Mouse (Mus musculus) brain, embryonic 18.5 days (tissue): ENCODE results near the gene Mcemp1.
A peak's percentile ranks its signal among the peaks of the same experiment; 100 is the strongest.

Experiments used
- DNase-seq: peaks from one replicate; pipeline ENCODE4 v3.0.0-alpha.2; 2012; ENCODE audit warnings: low read depth, low spot score

Gene Mcemp1

DNA sequence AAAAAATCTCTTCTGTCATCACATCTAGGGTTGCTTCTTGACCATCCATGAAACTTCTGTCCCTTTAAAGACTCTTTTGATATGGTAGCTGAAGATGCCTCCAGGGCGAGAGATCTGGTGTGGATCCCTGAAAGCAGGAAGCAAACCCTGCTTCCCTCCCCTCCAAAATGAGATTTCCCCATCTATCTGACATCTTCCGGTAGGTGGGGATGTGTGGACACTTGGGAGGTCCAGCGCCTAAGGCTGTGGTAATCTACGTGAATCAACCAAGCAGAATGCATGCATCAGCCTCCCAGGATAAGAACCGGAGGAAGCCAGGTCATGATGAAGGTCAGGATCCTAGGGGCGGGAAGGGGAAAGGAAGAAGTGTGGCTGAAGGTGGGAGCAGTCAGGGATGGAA lies at the start of gene Mcemp1:
Gene Mcemp1, plus strand, starts transcription at position 248 of the 400 bp plus-strand sequence.
- no peak for DNase-seq

DNA sequence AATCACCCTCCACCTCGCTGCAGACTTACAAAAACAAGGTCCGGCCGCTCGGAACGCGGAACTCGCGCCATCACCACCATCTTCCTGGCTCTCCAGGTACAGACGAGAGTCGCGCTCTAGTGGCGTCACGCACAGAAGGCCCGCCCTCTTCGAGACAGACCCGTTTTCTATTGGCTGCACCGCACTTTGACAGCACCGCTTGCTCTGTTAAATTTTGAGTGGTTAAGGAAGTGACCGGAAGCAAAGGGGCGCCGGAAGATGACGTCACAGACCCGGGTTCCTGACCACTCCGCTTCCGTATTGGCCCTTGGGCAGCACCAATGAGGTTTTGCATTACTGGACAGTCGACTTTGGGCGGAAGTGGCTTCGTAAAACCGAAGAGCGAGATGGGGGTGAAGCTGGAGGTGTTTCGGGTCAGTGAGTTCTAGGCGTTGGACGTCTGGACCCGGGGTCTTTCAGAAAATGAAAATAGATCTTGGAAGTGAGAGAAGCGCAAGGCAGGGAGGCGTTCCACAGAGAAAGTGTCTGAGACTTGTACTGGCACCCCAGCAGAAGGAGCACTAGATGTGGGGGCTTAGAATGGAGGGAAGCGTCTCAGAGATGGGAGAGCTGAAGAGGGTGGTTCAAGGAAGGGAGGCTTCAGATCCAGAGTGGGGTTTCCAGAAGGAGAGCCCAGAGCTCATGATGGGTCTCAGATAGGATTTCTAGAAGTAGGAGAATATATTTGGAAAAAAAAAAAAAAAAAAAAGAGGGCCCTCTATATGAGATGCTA lies 44.2 kb upstream of the Mcemp1 start, which contains the start of the genes Xab2 and Pet100:
Gene Xab2, minus strand, starts transcription at position 118 of the 772 bp plus-strand sequence.
Gene Pet100, plus strand, starts transcription at position 350 of the 772 bp plus-strand sequence.
- DNase-seq, result peak; percentile 99

DNA sequence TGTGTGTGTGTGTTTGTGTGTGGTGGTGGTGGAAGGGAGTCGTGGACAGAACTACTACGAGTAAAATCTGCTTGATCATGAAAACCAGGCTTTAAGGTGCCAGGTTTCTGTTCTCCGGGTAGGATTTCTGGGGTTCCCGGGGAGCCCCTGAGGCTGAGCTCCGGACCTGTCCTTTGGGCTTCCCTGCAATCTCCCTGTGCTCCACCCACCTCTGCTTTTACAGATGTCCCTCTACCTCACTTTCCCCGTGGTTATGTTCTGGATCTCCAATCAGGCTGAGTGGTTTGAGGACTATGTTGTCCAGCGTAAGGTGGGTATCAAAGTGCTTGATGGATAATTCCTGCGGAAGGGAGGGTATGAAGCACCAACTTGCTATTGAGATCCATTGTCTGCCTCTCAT lies 43.4 kb upstream of the Mcemp1 start:
- DNase-seq, result no peak

DNA sequence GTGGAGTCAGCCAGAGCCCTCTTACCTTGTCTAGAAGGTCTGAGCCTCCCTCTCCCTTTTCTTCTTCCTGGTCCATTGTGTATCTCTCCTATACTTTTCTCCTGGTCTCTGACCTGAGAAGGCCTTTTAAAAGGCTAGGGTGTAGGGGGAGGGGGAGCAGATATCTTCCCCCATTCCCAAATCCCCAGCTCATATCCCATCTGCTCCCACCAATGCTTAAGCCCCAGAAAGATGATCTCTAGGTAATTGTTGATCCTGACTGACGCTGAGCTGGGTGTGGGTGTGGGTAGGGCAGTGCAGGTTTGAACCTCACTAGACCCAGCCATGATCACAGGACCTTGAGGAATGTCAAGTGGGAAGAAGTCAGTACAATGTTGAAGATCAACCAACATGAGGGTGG lies 40.1 kb upstream of the Mcemp1 start, which contains the start of gene Pcp2:
Gene Pcp2, minus strand, starts transcription at position 101 of the 400 bp plus-strand sequence.
- DNase-seq, result no peak

DNA sequence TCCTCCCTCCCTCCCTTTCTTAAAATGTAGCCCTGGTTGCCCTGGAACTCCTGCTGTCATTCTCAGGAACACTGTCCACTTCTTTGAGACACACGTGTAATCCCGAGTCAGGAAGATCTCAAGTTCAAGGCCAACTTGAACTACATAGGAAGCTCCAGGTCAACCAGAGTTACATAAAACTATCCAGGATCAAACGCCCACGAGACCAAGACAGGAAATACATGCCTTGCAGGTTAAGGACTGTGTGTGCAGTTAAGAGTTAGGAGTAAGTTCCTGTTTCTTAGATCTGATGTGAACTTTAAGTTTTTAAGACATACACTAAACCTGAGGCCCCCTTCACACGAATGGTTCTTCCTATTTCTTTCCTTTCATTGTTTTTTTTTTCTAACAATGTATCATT lies 38.6 kb upstream of the Mcemp1 start:
- DNase-seq, result no peak

DNA sequence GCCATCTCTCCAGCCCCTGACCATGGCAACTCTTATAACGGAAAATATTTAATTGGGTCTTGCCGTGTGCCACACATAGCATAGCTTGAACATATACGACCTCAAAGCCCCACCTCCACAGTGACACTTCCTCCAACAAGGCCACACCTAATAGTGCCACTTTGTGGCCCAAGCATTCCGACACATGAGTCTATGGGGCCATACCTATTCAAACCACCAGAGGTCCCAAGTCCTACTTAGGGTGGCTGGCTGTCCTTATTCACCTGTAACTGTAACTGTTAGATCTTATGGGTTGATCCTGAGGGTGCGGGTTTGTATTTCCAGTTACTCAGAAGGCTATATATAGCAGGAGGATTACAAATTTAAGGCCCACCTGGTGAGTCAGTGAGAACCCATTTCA lies 37.5 kb upstream of the Mcemp1 start:
- no peak for DNase-seq

DNA sequence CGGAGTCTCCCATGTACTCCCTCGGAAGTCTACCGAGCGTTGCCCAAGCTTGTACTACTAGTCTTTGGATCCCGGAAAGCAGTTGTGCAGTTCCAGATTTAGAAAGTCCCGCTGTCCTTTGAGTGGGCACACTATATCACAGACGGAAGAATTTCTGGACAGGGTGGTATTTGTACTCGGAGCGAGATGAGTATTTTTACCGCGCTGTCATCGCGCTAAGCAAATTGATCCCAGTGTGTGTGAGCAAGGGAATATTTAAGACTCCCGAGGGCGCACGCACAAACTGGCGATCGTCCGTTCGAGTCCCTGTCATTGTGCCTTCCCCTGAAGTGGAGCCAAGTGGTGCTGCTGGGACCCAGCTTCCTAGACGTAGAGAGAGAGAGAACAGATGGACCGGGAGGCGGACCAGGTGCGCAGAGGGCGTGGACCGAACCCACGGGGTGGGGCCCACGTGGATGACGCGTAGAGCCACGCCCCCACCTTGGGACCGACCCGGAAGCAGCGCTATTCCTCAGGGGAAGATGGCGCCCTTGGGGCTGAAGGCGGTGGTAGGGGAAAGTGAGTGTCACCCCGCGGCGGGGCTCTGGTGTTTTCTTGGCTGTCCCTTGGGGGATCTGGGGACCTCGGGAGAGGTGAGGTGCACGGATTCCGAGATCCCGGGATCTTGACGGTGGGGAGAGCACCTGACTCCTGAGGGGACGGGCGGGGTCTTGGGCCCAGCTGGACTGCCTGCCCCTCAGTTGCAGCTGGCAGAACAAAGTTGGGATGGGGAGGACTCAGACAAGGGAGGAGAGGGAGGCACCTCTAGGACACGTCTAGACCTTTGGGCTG lies 34.7 kb upstream of the Mcemp1 start, which contains the start of gene Stxbp2:
Gene Stxbp2, plus strand, starts transcription at position 309 of the 831 bp plus-strand sequence.
- peak; percentile 22 for DNase-seq

DNA sequence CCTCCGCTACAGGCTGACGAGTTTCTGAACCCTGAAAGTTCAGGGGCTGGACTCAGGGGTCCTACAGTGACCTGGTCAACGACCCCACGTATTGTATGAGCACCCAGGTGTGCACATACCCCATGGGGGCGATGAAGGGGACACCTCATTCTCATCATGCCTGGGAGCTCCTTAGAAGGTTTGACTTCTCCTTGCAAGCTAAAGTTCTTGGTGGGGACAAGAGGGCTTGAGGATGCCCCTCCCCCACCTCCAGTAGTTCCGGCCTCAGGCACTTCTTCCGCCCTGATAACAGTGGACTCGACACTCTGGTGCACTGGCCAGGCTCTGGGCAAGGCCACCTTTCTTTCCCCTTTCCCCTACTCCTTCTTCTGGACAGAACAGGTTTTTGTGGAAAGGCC lies 34.1 kb upstream of the Mcemp1 start:
- no peak for DNase-seq

DNA sequence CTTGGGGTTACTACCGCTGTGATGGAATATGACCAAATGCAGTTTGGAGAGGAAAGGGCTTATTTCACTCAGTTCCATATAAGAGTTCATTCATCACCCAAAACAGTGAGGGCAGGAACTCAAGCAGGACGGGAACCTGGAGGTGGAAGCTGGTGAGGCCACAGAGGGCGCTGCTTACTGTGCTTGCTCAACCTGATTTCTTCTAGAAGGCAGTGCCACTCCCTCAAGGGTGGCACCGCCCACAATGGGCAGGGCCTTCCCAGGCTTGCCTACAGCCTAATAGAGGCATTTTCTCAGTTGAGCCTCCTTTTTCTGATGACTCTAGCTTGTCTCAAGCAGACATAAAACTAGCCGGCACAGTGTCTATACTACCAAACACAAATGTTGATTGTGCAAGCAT lies 19.8 kb upstream of the Mcemp1 start:
- no peak for DNase-seq

DNA sequence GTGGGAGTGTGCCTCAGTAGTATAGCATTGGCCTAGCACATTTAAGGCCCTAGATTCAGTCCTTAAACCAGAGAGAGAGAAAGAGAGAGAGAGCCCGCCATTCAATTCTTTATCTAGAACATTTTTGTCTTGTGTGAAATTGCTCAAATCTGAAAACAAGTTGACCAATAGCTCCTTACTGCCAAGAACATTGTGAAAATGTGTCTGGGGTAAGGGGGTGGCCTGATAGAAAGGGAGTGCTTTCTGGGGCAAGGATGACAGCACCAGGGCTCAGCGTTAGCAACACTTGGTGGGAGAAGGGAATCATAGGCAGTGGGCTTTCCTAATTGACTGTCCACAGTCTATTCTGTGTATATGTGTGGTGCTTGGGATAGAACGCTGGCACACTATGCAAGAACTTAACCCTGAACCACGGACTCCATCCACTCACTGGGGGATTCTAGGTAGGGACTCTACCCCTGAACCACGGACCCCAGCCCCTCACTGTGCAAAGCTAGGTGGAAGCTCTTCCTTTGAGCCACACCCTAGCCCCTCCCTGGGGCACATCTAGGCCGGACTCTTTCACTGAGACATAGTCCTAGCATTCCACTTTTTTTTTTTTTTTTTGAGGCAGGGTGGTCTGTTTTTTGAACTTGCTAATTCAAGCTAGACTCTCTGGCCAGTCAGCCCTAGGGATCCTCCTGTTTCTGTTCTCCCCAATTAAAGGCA lies 18.6 kb upstream of the Mcemp1 start:
- DNase-seq, result no peak

DNA sequence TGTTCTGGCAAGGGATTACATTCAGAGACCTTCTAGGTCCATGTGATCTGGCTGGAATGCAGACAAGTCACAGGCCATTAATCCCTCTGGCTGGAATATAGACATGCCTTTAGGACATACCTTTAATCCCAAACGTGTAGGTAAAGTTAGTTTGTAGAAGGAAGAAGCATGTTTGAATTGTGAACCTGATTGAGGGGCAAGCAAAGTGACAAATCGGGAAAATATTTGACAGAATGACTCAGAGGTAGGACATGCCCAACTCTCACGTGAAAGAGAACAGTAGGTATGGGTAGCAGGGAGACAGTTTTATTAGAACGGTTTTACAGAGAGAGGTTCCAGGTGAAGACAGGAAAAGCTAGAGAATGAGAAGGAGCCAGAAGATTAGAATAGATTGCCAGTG lies 18.0 kb upstream of the Mcemp1 start:
- no peak for DNase-seq

DNA sequence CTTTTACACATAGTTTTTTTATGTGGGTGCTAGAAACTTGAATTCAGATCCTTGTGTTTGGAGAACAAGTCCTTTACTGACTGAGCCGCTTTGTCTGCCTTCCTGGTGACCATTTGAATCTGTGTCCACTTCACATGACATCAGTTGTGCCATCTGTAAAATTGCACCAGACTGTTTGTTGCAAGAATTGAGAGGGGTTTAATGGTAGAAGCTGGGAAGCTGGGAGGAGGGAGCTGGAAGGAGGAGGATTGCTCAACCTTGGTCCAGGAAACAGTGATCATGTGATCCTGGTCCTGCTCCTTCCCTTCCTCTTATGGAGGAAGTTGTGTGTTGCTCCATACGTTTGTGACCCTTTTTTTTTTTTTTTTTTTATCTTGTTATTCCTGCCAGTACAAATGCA lies 17.3 kb upstream of the Mcemp1 start:
- no peak for DNase-seq

DNA sequence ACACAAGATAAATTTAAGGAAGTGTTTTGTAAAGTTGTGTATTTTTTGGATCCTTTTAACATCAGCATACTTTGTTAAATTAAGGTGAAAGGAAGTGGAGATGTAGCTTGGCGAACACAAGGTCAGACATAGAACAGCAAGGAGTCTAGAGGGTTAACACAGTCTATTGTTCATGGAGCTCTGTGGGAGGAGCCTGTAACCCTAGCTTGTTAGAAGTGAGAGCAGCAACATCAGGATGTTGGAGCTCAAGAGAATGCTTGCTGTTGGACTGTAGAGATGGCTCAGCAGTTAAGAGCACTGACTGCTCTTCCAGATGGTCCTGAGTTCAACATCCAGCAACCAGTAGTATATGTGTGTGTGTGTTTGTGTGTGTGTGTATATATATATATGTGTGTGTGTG lies 16.6 kb upstream of the Mcemp1 start:
- no peak for DNase-seq

DNA sequence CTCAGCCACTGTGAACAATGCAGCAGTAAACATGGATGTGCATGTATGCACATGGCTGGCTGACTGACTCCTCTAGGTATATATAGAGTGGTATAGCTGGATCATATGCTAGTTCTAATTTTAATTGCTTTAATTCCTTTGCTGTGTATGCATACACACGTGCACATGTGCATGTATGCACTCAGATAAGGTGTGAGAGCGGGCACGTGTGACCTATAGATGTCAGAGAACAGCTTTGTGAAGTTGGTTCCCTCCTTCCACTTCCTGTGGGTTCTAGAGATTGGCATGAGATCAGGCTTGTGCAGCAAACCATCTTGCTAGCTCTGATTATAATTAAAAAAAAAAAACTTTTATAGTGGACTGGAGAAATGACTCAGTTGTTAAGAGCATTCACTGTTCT lies 12.7 kb upstream of the Mcemp1 start:
- DNase-seq, result no peak

DNA sequence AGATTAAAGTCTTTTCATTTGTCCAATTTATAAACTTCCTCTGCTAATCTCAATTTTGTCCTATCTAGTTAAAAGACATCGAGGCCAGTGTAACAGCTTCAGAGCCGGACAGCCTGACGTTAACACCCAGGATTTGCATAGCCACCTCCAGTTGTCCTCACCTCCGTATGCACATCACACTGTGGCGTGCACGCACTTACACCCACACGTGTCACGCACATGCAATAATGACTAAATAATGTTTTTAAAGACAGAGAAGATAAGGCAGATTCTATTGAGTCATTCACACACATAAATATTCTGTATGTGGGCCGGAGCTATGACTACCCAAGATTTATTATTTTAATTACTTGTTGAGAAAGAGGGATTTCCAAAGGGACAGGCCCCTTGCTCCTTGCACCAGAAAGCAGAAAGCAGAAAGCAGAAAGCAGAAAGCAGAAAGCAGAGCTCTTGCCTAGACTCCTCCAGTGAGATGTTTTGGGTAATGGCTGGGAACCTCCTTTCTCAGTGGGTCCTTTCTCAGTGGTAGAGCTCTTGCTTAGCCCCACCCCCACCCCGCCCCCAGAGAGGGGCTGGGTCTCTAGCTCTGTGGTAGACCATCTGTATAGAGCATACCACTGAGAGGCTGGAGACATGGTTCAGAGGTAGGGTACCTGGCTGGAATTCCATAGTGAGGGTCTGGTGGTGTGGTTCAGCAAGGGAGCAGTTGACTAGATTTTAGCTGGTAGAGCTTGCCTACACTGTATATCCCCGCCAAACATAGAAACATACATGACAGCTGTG lies 10.6 kb upstream of the Mcemp1 start:
- DNase-seq, result no peak

DNA sequence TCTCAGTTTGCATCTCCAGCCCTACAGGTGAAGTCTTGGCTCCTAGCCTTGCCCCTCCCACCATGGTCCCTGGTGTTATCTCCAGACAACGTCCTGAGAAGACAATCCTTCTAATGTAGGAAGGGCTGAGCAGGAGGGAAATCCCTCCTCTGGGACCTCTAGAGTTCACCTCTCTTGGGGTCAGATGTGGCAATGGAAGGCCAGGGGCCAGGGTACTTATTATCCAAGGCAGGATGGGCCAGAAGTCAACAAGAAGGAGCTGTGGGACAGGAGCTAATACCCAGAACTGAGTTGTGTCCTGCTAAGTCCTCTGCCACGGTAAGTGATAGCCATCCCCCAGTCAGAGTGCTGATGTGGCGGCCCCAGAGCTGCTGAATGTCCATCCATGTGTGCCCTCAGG lies 10.0 kb upstream of the Mcemp1 start, which contains the start of gene Retn:
Gene Retn, plus strand, starts transcription at position 245 of the 400 bp plus-strand sequence.
- no peak for DNase-seq

DNA sequence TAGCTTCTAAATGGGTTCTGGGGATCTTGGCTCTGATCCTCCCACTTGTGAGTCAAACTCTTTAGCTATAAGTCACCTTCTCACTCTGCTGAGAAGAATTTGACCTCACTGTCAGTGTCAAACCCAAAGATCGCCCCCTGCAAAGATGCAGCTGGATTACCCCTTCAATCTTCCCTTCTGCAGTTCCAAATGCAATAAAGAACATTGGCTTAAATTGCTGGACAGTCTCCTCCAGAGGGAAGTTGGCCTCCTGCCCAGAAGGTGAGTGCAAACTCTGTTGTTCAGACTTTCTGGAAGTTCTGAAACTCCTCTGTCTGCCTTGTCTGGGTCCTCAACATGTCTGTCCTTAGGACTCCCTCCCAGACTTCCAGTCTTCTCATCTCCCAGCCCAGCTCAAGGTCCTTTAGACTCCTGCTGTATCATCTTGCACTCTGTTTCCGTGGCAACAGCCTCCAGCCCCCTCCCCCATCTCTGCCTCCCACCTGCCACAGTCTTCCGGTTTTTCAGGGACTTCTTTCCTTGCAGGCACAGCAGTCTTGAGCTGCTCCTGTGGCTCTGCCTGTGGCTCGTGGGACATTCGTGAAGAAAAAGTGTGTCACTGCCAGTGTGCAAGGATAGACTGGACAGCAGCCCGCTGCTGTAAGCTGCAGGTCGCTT lies 8.7 kb upstream of the Mcemp1 start:
- DNase-seq, result no peak

DNA sequence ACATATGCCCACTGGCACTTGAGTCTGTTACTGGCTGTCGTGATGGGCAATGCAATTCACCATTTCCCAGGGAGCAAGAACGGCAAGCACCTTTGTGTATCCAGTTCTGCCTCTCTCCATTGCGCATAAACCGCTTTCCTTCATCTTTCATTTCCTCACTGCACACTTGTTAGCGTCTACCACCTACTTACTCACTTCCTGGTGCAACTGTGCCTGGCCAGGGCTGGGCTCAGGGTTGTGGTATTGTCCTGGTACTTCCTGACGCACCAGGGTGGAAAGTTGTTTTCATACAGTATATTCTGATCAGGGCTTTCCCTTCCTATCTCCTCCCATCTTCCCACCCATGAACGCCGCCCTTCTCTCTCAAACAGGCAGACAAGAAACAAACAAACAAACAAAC lies 4.7 kb upstream of the Mcemp1 start:
- DNase-seq, result no peak

DNA sequence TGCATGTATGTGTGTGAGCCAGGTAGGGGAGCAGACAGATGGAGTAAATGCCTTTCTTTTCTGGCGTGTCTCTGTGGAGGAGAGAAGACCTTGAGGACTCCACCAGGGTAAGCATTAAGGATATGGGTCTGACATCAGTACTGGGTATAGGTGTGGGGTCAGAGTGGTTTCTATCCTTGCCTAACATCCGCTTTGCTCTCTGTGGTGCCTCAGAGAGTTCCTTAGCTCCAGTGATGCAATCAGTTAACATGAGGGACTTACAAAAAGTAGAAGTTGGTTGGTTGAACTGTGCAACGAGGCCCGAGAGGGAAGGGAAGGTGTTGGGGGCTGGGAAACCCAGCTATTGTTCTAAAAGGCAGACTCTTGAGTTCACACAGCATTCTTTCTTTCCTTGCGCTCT lies 1.1 kb upstream of the Mcemp1 start:
- DNase-seq, result no peak

DNA sequence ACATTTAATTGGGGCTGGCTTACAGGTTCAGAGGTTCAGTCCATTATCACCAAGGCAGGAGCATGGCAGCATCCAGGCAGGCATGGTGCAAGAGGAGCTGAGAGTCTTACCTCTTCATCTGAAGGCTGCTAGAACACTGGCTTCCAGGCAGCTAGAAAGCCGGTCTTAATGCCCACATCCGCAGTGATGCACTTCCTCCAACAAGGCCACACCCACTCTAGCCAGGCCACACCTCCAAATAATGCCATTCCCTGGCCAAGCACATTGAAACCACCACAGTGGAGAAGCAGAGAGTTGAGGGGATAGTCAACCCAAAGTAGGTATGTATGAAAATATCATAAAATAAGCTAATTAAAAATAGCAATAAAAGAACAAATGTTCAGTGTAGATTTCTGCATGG lies 4.8 kb downstream of the Mcemp1 start:
- DNase-seq, result no peak
